Mouse (Mus musculus) E14TG2a.4 (cell line): ENCODE results near the gene Vmn2r8.

Source experiments
- CTCF ChIP-seq: conservative IDR thresholded peaks from 2 replicates; pipeline ENCODE4 v1.5.1; 2014; ENCODE audit warnings: low read length
- NANOG ChIP-seq: IDR thresholded peaks from 2 replicates; pipeline ENCODE4 v1.6.1; 2014; ENCODE audit warnings: borderline replicate concordance, low read length, mixed read lengths

DNA sequence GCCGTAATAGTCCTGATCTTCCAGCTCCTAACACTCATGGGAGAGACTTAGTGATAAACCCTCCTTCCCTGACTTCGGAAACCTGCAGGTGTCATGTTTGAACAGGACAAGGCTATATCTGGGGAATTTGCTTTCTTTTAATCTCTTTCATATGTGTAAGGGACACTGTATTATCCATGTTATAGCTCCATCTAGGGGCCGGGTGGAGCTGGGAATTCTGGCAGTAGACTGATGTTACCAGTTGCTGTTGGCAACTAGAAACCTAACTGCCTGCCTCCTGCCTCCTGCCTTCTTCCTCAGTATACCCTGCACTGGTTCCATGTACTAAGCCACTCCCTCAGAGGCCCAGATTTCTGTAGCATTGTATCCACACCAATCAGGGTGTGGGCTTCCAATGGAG is 50.3 kb downstream of the Vmn2r8 start:
- peak; percentile 54 for TF ChIP-seq CTCF
- TF ChIP-seq NANOG = no peak
